Mouse (Mus musculus): ENCODE measurements around the gene Abcd1. TPM values are rescaled to one million over a fixed set of nuclear protein-coding genes. Genes with fewer than 3 reads are reported as not detected.

Abcd1 gene
- polyA plus RNA-seq, 1 experiment from 2014 or later = 12.7 TPM

- Histone ChIP-seq H3K4me3 (no peak within 1 kb of the TSS), H3K36me3 (no peaks in the 10 kb centered on the region), H3K27me3 (no peaks in the 10 kb centered on the region), H3K9ac (no peak within 1 kb of the TSS), H3K9me3 (replicated peaks) (no peaks in the 10 kb centered on the region), H3K27ac (no peak within 1 kb of the TSS), H3K4me1 (no peaks in the 10 kb centered on the region), H3K4me2 (replicated peaks) (no peak within 1 kb of the TSS)
- WGBS = 65% methylated on average over 5 of the region's 5 CpGs
- ATAC-seq (ENCODE audit: low FRiP score) = no peak
Observed at GRCm38 (mm10) chrX:73756334-73757140, 40.1 kb downstream of the Abcd1 start, which contains the start of gene Plxnb3. TSS of gene Plxnb3 (plus strand) at chrX:73757090.

GRCm38 (mm10) chrX:73758611-73759290 is 42.4 kb downstream of the Abcd1 start:
- 83% methylated on average over 13 of the region's 13 CpGs for WGBS
- Histone ChIP-seq H3K27ac (no peak overlapping the region), H3K9ac (no peak overlapping the region), H3K27me3 (no peaks in the 10 kb centered on the region), H3K9me3 (replicated peaks) (no peaks in the 10 kb centered on the region), H3K4me1 (no peaks in the 10 kb centered on the region), H3K36me3 (no peaks in the 10 kb centered on the region), H3K4me3 (no peak overlapping the region), H3K4me2 (replicated peaks) (no peak overlapping the region)
- ATAC-seq (ENCODE audit: low FRiP score) = no peak

- Histone ChIP-seq H3K9me3 (replicated peaks) (no peaks in the 10 kb centered on the region), H3K4me1 (no peaks in the 10 kb centered on the region), H3K9ac (no peak overlapping the region), H3K4me3 (no peak overlapping the region), H3K27ac (no peak overlapping the region), H3K4me2 (replicated peaks) (no peak overlapping the region), H3K27me3 (no peaks in the 10 kb centered on the region), H3K36me3 (no peaks in the 10 kb centered on the region)
- no peak for ATAC-seq (ENCODE audit: low FRiP score)
- WGBS = 75% methylated on average over 1 of the region's 1 CpGs
Observed at GRCm38 (mm10) chrX:73765311-73765710, 48.9 kb downstream of the Abcd1 start.

GRCm38 (mm10) chrX:73767267-73767666 is 50.9 kb downstream of the Abcd1 start:
- no peaks in the 10 kb centered on the region for H3K9me3 ChIP-seq (replicated peaks)
- H3K4me1 ChIP-seq = no peaks in the 10 kb centered on the region
- H3K4me3 ChIP-seq = no peak overlapping the region
- no peak overlapping the region for H3K9ac ChIP-seq
- no peak overlapping the region for H3K27ac ChIP-seq
- no peaks in the 10 kb centered on the region for H3K27me3 ChIP-seq
- 76% methylated on average over 9 of the region's 9 CpGs for WGBS
- ATAC-seq (ENCODE audit: low FRiP score) = no peak
- H3K4me2 ChIP-seq (replicated peaks) = no peak overlapping the region
- H3K36me3 ChIP-seq = no peaks in the 10 kb centered on the region

GRCm38 (mm10) chrX:73774168-73774760 is 57.9 kb downstream of the Abcd1 start, which contains the start of gene Srpk3:
TSS of gene Srpk3 (plus strand) at chrX:73774405.
- WGBS = 59% methylated on average over 9 of the region's 9 CpGs
- peak; percentile 48; the same call in 1 of the 2 replicates for ATAC-seq (ENCODE audit: low FRiP score)
- Histone ChIP-seq H3K9ac (no peak within 1 kb of the TSS), H3K27ac (no peak within 1 kb of the TSS), H3K4me1 (peaks cover 4% of the 10 kb centered on the region; the same call in 1 of the 2 replicates), H3K4me2 (replicated peaks) (no peak within 1 kb of the TSS), H3K27me3 (no peaks in the 10 kb centered on the region), H3K9me3 (replicated peaks) (no peaks in the 10 kb centered on the region), H3K4me3 (no peak within 1 kb of the TSS), H3K36me3 (peaks cover 15% of the 10 kb centered on the region)

- Histone ChIP-seq H3K9me3 (replicated peaks) (no peaks in the 10 kb centered on the region), H3K4me3 (no peak overlapping the region), H3K9ac (no peak overlapping the region), H3K27ac (no peak overlapping the region), H3K4me2 (replicated peaks) (no peak overlapping the region), H3K4me1 (peaks cover 4% of the 10 kb centered on the region; the same call in 1 of the 2 replicates), H3K27me3 (no peaks in the 10 kb centered on the region), H3K36me3 (peaks cover 22% of the 10 kb centered on the region)
- ATAC-seq (ENCODE audit: low FRiP score) = peak; percentile 62
- 75% methylated on average over 10 of the region's 10 CpGs for WGBS
Observed at GRCm38 (mm10) chrX:73774802-73775483, 58.5 kb downstream of the Abcd1 start.

GRCm38 (mm10) chrX:73782227-73782626 is 65.8 kb downstream of the Abcd1 start:
- peaks cover 2% of the 10 kb centered on the region; the same call in 1 of the 2 replicates for H3K4me1 ChIP-seq
- no peak overlapping the region for H3K4me3 ChIP-seq
- H3K36me3 ChIP-seq = peaks cover 37% of the 10 kb centered on the region
- H3K27me3 ChIP-seq = no peaks in the 10 kb centered on the region
- 93% methylated on average over 3 of the region's 3 CpGs for WGBS
- H3K9ac ChIP-seq = no peak overlapping the region
- H3K27ac ChIP-seq = no peak overlapping the region
- no peaks in the 10 kb centered on the region for H3K9me3 ChIP-seq (replicated peaks)
- no peak overlapping the region for H3K4me2 ChIP-seq (replicated peaks)
- ATAC-seq (ENCODE audit: low FRiP score) = no peak

- Histone ChIP-seq H3K9ac (peak overlapping the region; percentile 65), H3K27me3 (no peaks in the 10 kb centered on the region), H3K36me3 (peaks cover 8% of the 10 kb centered on the region; the same call in 1 of the 2 replicates), H3K9me3 (replicated peaks) (no peaks in the 10 kb centered on the region), H3K27ac (peak overlapping the region; percentile 91; the same call in 1 of the 2 replicates), H3K4me1 (peaks cover 14% of the 10 kb centered on the region), H3K4me3 (peak overlapping the region; percentile 50), H3K4me2 (replicated peaks) (peak overlapping the region; percentile 58)
- ATAC-seq (ENCODE audit: low FRiP score) = no peak
Observed at GRCm38 (mm10) chrX:73785666-73786065, 69.3 kb downstream of the Abcd1 start.

- H3K36me3 ChIP-seq = no peaks in the 10 kb centered on the region; the same call in 1 of the 2 replicates
- peaks cover 14% of the 10 kb centered on the region for H3K4me1 ChIP-seq
- H3K27ac ChIP-seq = peak within 1 kb of the TSS; percentile 91
- no peaks in the 10 kb centered on the region for H3K27me3 ChIP-seq
- H3K9ac ChIP-seq = peak within 1 kb of the TSS; percentile 79
- H3K9me3 ChIP-seq (replicated peaks) = no peaks in the 10 kb centered on the region
- peak; percentile 97 for ATAC-seq (ENCODE audit: low FRiP score)
- H3K4me3 ChIP-seq = peak within 1 kb of the TSS; percentile 50
- H3K4me2 ChIP-seq (replicated peaks) = peak within 1 kb of the TSS; percentile 61
- WGBS = 15% methylated on average over 50 of the region's 52 CpGs
Observed at GRCm38 (mm10) chrX:73786364-73787224, 70.2 kb downstream of the Abcd1 start, which contains the start of the genes Idh3g and Ssr4. TSS of gene Idh3g (minus strand) at chrX:73786897. TSS of gene Ssr4 (plus strand) at chrX:73787028.

- Histone ChIP-seq H3K4me1 (peaks cover 14% of the 10 kb centered on the region), H3K27ac (peak overlapping the region; percentile 76), H3K9ac (peak overlapping the region; percentile 79), H3K4me2 (replicated peaks) (peak overlapping the region; percentile 61), H3K9me3 (replicated peaks) (no peaks in the 10 kb centered on the region), H3K4me3 (peak overlapping the region; percentile 50), H3K36me3 (no peaks in the 10 kb centered on the region; the same call in 1 of the 2 replicates), H3K27me3 (no peaks in the 10 kb centered on the region)
- ATAC-seq (ENCODE audit: low FRiP score) = no peak; the same call in 1 of the 2 replicates
- WGBS = 23% methylated on average over 20 of the region's 22 CpGs
Observed at GRCm38 (mm10) chrX:73787225-73787558, 70.8 kb downstream of the Abcd1 start.

Measured in hindbrain, embryonic 12.5 days (tissue).